Mouse (Mus musculus) heart, postnatal 14 days (tissue): ENCODE data around the gene T. TPM values are rescaled to one million over a fixed set of nuclear protein-coding genes. Genes with fewer than 3 reads are reported as not detected.

Experiments used
- DNase-seq, 2 experiments: peaks; one replicate each; pipeline ENCODE4 v3.0.0; 2021 to 2022
- intact Hi-C: fragments of 180-260 bp; cut with DNase I; formaldehyde crosslinking; loops from one replicate; pipeline ENCODE4 v1.15.1; 2025
- total RNA-seq, 2 experiments: library from RNA; stranded (reverse); gene quantifications; 2 replicates each; pipeline ENCODE4 v1.2.3; 2021

T gene
- total RNA-seq, 2 experiments from 2014 or later, result not detected

- intact Hi-C loops, result no loop called here
- no peak for DNase-seq
These were observed 1.9 kb upstream of the T start for GRCm38 (mm10) chr17:8432179-8432800.

- intact Hi-C loops, result no loop called here
- no peak for DNase-seq
These were observed 874 bp upstream of the T start for GRCm38 (mm10) chr17:8433121-8433977.

GRCm38 (mm10) chr17:8436184-8436583 is 2.0 kb downstream of the T start:
- intact Hi-C loops, result no loop called here
- no peak for DNase-seq

GRCm38 (mm10) chr17:8444062-8444461 is 9.8 kb downstream of the T start:
- DNase-seq, result no peak
- intact Hi-C loops, result no loop called here

GRCm38 (mm10) chr17:8447676-8448192 is 13.5 kb downstream of the T start:
- intact Hi-C loops, result no loop called here

GRCm38 (mm10) chr17:8448324-8448723 is 14.1 kb downstream of the T start:
- intact Hi-C loops, result no loop called here
- DNase-seq, result no peak

More at GRCm38 (mm10) chr17:8447676-8448192, 13.5 kb downstream of the T start:
- no peak for DNase-seq

GRCm38 (mm10) chr17:8455196-8455595 is 21.0 kb downstream of the T start:
- DNase-seq, result no peak
- intact Hi-C loops, result no loop called here

- intact Hi-C loops, result no loop called here
These were observed 21.4 kb downstream of the T start for GRCm38 (mm10) chr17:8455601-8456000.

GRCm38 (mm10) chr17:8456856-8457460 is 22.7 kb downstream of the T start:
- intact Hi-C loops, result no loop called here

More at GRCm38 (mm10) chr17:8455601-8456000, 21.4 kb downstream of the T start:
- no peak for DNase-seq

GRCm38 (mm10) chr17:8461568-8461967 is 27.3 kb downstream of the T start:
- intact Hi-C loops, result loop anchor here (5.0 kb wide), 1 partner anchor 74 kb away; no protein-coding TSS in a partner anchor
- DNase-seq, result peak; percentile 55 to 68

More at GRCm38 (mm10) chr17:8456856-8457460, 22.7 kb downstream of the T start:
- DNase-seq, result no peak

- DNase-seq, result peak; percentile 56 to 75
- intact Hi-C loops, result loop anchor here (5.0 kb wide), 1 partner anchor 76 kb away; no protein-coding TSS in a partner anchor
These were observed 29.4 kb downstream of the T start for GRCm38 (mm10) chr17:8463482-8464128.

- DNase-seq, result no peak
- intact Hi-C loops, result loop anchor here (5.0 kb wide), 1 partner anchor 470 kb away; no protein-coding TSS in a partner anchor
These were observed 33.5 kb downstream of the T start for GRCm38 (mm10) chr17:8467771-8468170.

GRCm38 (mm10) chr17:8468716-8469344 is 34.6 kb downstream of the T start:
- intact Hi-C loops, result loop anchor here (1.0 to 5.0 kb wide), 2 partner anchors 123 to 468 kb away; no protein-coding TSS in a partner anchor
- DNase-seq, result peak; percentile 81 to 88

- no peak for DNase-seq
- intact Hi-C loops, result no loop called here
These were observed 44.3 kb downstream of the T start for GRCm38 (mm10) chr17:8478554-8478953.

- DNase-seq, result no peak
- intact Hi-C loops, result no loop called here
These were observed 45.4 kb downstream of the T start for GRCm38 (mm10) chr17:8479493-8480128.

- no peak for DNase-seq
- intact Hi-C loops, result no loop called here
These were observed 47.6 kb downstream of the T start for GRCm38 (mm10) chr17:8481797-8482196.

- intact Hi-C loops, result no loop called here
These were observed 48.7 kb downstream of the T start for GRCm38 (mm10) chr17:8482876-8483275.

GRCm38 (mm10) chr17:8484246-8484645 is 50.0 kb downstream of the T start:
- no peak for DNase-seq
- intact Hi-C loops, result no loop called here

More at GRCm38 (mm10) chr17:8482876-8483275, 48.7 kb downstream of the T start:
- no peak for DNase-seq

- no peak for DNase-seq
- intact Hi-C loops, result no loop called here
These were observed 50.9 kb downstream of the T start for GRCm38 (mm10) chr17:8485146-8485545.
